Mouse (Mus musculus) heart, postnatal 4 days (tissue): ENCODE results near the gene Krt71. TPM values are rescaled to one million over a fixed set of nuclear protein-coding genes. Genes with fewer than 3 reads are reported as not detected.

Source experiments
- microRNA-seq, 2 experiments: library from miRNA; unstranded; fragments of <30 nt; microRNA quantifications; one replicate each; pipeline ENCODE4 v1.2.0; 2021 to 2022
- total RNA-seq, 2 experiments: library from RNA; stranded (reverse); gene quantifications; 2 replicates each; pipeline ENCODE4 v1.2.3; 2021

The Krt71 gene
- total RNA-seq, 2 experiments from 2014 or later: not detected

Small RNA genes within 50 kb of the gene (microRNA-seq; reads per million reads assigned to microRNA genes)
- gene Gm44323: 0 reads per million in 2 experiments
- 0 reads per million in 2 experiments for gene Gm44342

Other genes starting within 250 kb of the Krt71 start
- gene Gm49425, start 225.8 kb downstream of the Krt71 start, total RNA-seq: not detected
- not detected for gene Krt84, start 210.3 kb downstream of the Krt71 start, total RNA-seq
- not detected for gene Krt82, start 192.4 kb downstream of the Krt71 start, total RNA-seq
- gene Krt90, start 180.2 kb downstream of the Krt71 start, total RNA-seq: under 1 TPM in 1 of 2 experiments, not detected in 1; 0.10 TPM
- gene Krt75, start 169.2 kb downstream of the Krt71 start, total RNA-seq: not detected
- not detected for gene Gm5414, start 114.9 kb downstream of the Krt71 start, total RNA-seq
- gene Gm5478, start 95.7 kb downstream of the Krt71 start, total RNA-seq: not detected
- gene Krt6b, start 62.8 kb downstream of the Krt71 start, total RNA-seq: under 1 TPM; 0.33 to 0.34 TPM
- not detected for gene Krt6a, start 48.8 kb downstream of the Krt71 start, total RNA-seq
- gene Krt5, start 30.2 kb downstream of the Krt71 start, total RNA-seq: not detected
- gene Krt72, start 43.4 kb upstream of the Krt71 start, total RNA-seq: not detected
- gene Krt73, start 59.2 kb upstream of the Krt71 start, total RNA-seq: not detected
- not detected for gene Krt2, start 75.1 kb upstream of the Krt71 start, total RNA-seq
- gene Krt1, start 107.7 kb upstream of the Krt71 start, total RNA-seq: not detected
- gene Krt77, start 126.6 kb upstream of the Krt71 start, total RNA-seq: not detected
- not detected for gene Krt76, start 149.8 kb upstream of the Krt71 start, total RNA-seq
- gene Krt4, start 181.6 kb upstream of the Krt71 start, total RNA-seq: not detected
- under 1 TPM; 0.25 to 0.45 TPM for gene Krt79, start 197.2 kb upstream of the Krt71 start, total RNA-seq
- under 1 TPM in 1 of 2 experiments, not detected in 1; 0.07 TPM for gene Krt78, start 211.2 kb upstream of the Krt71 start, total RNA-seq